Mouse (Mus musculus): ENCODE results near the gene Idh3a. TPM values are rescaled to one million over a fixed set of nuclear protein-coding genes. Genes with fewer than 3 reads are reported as not detected.
"Not testable (repeated sequence)": the region's sequence is repeated elsewhere in the genome, so short reads cannot be mapped to it uniquely, and the experiment has no call there.

Idh3a gene
- total RNA-seq, 1 experiment from 2014 or later, result 223 TPM

DNA sequence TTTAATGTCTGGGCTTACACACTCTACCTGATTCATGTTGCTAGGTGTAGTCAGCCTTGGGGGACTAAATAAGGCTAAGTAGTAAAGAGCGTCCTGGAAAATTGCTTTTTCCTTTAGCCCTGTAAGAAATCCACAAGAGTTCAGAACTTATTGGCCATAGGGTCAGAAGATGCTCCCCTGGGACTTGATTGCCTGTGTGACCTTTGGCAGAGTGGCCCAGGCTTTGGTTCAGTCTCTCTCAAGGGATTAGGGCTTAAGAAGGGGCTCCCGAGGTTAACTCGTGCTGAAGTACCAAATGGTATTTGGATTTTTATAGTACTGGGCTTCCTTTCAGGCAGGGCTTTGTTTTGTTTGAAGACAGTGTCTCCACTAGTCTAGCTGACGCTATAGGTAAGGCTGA is 1.7 kb downstream of the Idh3a start:
- no peak for DNase-seq

- DNase-seq, result not testable (repeated sequence)
These were observed 7.5 kb downstream of the Idh3a start for GRCm38 (mm10) chr9:54593652-54594051.

- no peak for DNase-seq
These were observed 10.8 kb downstream of the Idh3a start for GRCm38 (mm10) chr9:54596752-54597465.

DNA sequence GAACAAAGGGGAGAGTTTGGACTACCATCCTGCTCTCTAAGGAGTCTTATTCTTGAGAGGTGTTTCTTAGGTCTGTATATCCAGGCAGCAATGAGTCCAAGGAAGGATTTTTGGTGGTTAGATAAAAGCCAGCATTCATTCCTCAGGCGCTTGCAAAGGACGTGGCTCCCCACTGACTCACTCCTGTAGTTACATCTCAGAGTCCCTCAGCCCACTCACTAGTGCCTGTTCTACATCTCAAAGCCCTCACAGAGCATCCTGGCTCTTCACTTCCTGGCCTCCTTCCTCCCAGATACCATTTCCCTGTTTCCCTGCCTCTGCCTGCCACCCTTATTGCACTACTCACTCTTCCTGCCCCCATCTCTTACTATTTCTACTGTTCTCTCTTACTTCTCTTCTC is 16.3 kb downstream of the Idh3a start:
- no peak for DNase-seq

DNA sequence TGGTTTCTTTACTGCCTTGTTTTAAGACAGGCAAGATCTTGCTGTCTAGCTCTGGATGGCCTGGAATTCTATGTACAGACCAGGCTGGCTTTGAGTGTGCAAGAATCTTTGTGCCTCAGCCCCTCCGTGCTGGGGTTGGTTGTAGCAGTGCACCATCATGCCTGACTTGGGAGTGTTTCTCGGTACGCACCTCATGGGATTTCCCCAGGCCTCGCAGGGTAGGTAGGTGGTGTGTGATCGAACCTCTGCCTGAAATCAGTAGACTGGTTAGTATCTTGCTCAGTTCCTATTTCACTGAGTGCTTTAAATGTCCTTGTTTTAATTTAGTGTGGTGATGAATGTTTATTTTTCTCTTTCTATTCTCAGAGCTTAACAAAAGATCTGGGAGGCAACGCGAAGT is 16.8 kb downstream of the Idh3a start:
- no peak for DNase-seq

- DNase-seq, result peak; percentile 33
These were observed 18.1 kb downstream of the Idh3a start for GRCm38 (mm10) chr9:54604131-54604654.

GRCm38 (mm10) chr9:54604886-54605285 is 18.8 kb downstream of the Idh3a start:
- DNase-seq, result peak; percentile 82

- DNase-seq, result no peak
These were observed 26.7 kb downstream of the Idh3a start for GRCm38 (mm10) chr9:54612781-54613191.

DNA sequence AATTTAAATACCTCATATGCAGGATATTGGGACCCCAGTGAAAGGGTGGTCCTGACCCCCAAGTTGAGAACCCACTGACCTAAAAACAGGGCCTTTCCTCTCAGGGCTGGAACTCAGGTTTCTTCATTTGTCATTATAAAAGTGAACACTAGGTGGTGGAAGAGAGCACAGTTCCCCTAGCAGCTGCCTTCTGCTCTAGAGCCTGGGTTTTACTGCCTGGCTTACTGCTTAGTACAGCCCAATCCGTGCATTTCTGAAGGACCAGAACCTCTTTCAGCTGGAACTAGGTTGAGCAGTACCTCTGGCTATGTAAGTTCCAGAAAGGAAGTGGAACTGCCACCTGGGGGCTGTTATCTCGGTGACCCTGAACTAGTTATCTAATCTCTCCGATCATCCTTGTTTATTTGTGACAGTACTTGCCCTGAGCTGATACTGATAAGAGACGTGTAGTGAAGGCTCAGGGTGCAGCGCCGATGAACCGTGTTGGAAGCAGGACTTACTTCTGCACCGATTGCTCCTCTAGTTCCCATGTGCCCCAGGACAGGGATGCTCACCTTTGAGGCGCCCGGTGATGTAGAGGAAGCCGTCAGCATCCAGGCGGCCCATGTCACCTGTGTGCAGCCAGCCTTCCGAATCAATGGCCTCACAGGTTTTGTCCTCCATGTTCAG is 28.2 kb downstream of the Idh3a start:
- DNase-seq, result no peak

- DNase-seq, result no peak
These were observed 41.1 kb downstream of the Idh3a start for GRCm38 (mm10) chr9:54627240-54627639.

GRCm38 (mm10) chr9:54628752-54629151 is 42.6 kb downstream of the Idh3a start:
- DNase-seq, result no peak

GRCm38 (mm10) chr9:54629613-54630261 is 43.6 kb downstream of the Idh3a start:
- peak; percentile 21 for DNase-seq

DNA sequence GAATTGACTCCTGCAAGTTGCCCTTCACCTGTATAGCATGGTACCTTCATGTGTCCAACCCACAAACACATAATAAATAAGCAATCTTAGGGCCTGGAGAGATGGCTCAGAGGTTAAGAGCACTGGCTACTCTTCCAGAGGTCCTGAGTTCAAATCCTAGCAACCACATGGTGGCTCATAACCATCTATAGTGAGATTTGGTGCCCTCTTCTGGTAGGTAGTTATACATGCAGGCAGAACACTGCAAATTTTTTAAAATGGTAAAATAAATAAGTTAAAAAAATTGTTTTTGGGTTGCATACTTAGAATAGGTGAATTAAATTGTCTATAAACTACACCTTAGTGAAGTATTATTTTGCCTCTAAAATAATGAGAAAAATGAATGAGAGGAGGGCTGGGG is 44.8 kb downstream of the Idh3a start:
- DNase-seq, result no peak

- no peak for DNase-seq
These were observed 47.3 kb downstream of the Idh3a start for GRCm38 (mm10) chr9:54633401-54633800.

DNA sequence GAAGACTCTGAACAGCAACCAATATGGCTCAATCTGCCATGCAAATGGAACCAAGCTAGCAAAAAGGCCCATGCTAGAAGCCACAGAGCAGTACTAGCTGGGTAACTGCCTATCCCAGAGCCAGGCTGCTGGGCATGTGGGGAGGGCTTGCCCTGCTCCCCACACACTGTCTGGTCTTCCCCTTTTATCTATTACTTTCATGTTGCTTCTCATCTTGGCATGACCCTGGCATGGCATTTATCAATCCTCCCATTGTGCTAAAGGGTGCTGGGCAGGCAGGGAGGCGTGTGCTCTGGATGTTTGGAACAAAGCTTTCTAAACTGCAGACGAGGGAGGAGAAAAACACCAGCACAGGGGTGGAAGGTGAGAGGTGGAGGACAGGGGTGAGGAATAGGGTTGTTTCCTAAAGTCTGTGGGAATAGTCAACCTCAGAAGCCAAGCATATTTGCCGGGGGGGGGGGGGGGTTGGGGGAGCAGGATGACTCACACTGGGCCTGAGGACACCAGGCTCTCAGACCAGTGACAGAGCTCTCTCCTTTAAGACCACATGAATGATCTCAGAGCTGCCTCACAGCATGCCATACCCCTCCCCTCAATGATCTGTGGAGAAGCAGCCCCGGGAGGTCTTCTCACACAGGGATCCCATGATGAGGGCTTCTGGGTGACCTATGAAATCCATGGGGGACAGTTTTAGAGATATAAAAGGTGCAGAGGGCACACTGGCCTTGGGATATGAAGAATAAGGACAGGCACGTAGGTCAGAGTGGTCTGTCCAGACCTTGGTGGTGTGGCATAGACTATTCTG is 51.6 kb downstream of the Idh3a start:
- DNase-seq, result no peak

DNA sequence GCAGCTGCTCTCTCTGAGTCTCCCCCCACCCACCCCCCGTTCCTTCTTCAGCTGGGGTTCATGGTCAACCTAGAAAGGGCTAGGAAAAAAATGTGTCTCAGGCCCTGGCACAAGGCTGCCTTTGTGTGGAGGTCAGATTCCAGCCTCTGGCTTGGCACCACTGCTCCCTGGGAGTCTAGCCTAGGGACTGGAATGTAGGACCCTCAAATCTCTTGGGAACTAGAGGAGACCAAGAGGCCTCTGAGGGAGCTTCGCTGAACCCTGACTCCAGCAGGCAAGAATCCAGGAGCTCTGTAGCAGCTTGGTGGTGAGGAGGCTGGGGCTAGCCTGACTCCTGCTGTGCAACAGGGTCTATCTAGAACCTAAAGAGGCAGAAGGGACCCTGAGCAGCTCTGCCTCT is 53.1 kb downstream of the Idh3a start:
- no peak for DNase-seq

DNA sequence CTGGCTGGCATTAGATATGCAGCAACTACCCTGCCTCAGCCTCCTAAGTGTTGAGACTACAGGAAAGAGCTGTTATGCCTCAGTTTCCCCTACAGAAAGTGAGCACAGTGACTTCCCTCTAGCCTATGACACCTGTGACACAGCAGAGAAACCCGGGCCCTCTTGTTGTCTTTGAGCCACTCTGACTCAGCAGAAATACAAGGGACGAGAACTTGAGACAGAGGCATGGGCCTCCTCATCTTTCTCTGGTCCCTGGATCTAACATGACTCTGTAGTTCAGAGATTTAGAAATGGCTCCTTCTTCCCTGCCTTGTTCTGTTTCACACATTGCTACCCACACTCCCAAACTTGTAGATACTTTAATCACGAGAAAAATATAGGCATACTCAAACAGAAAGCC is 55.4 kb downstream of the Idh3a start:
- DNase-seq, result no peak

DNA sequence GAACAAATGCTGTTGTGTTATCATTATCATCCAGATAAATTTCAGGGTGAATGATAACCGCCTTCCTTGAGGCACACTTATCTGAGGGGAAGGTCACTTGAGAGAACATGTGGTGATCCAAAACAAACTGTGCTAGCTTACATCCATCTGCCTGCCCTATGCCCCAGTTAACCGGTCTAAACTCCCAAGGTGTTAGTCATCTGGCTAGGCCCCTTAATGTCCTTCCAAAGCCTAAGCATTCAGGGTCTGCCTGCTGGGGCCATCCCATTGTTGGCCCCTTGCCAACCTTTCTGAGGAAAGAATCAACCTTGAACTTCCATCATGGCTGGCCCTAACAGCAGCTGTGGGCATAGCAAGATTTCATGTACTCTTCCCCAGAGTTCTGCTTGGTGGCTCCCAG is 56.0 kb downstream of the Idh3a start:
- no peak for DNase-seq

- DNase-seq, result no peak
These were observed 56.4 kb downstream of the Idh3a start for GRCm38 (mm10) chr9:54642556-54642955.

- DNase-seq, result no peak
These were observed 57.0 kb downstream of the Idh3a start for GRCm38 (mm10) chr9:54643179-54643578.

GRCm38 (mm10) chr9:54645530-54645929 is 59.4 kb downstream of the Idh3a start:
- no peak for DNase-seq

DNA sequence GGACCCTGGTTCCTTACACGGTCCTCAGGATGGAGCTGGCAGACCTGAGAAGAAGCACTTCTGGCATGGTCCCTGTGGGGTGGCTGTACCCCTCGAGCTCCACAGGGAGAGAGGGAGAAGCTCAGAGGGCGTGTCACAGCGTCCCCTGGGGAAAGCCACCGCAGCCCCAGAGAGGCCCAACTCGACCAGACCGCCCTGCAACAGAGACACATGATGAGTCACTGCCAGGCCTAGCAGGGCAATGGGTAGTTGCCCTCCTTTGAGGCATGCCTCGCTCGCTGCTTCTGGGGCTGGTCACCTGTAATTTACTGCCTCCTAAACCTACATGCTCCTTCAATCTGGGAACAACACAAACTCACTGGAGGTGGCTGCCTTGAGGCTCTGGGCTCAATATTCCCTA is 60.1 kb downstream of the Idh3a start:
- no peak for DNase-seq

Data from adrenal gland, postnatal 25 days (tissue).